Mouse (Mus musculus): ENCODE data around the gene Plod2.

GRCm38 (mm10) chr9:92555006-92555958, 13.3 kb downstream of the Plod2 start:
- no peak for TF ChIP-seq CTCF (IDR thresholded peaks at IDR 0.05; ENCODE audit: control insufficient read depth, insufficient read depth, insufficient read length)
- no peak for TF ChIP-seq USF1 (IDR thresholded peaks at IDR 0.05; ENCODE audit: low read depth)

All from C2C12 (cell line).